Mouse (Mus musculus): Measurements from ENCODE around the gene Eml4. TPM values are rescaled to one million over a fixed set of nuclear protein-coding genes. Genes with fewer than 3 reads are reported as not detected.

The Eml4 gene
- polyA plus RNA-seq, 1 experiment, result 114 TPM

- H3K4me1 ChIP-seq (ENCODE audit: control insufficient read depth, insufficient read depth, low read length), result no peaks in the 10 kb centered on the region
- no peak overlapping the region for H3K9ac ChIP-seq (ENCODE audit: low read depth, poor library complexity, severe bottlenecking)
- H3K4me3 ChIP-seq (ENCODE audit: low read depth, low read length), result no peak overlapping the region
- no peak for TF ChIP-seq POLR2A (IDR thresholded peaks at IDR 0.05; ENCODE audit: insufficient read depth, low read length)
- no peaks in the 10 kb centered on the region; the same call in 1 of the 2 replicates for H3K27me3 ChIP-seq (ENCODE audit: control insufficient read depth, insufficient read depth, low read length, poor library complexity, severe bottlenecking)
- H3K9me3 ChIP-seq (replicated peaks; ENCODE audit: control insufficient read depth, insufficient read depth, low read length, poor library complexity, severe bottlenecking), result no peaks in the 10 kb centered on the region
- H3K36me3 ChIP-seq (ENCODE audit: control insufficient read depth, insufficient read depth, low read length, poor library complexity, severe bottlenecking), result no peaks in the 10 kb centered on the region
- H3K27ac ChIP-seq (ENCODE audit: insufficient read depth, low read length), result no peak overlapping the region
These were observed 11.2 kb upstream of the Eml4 start for GRCm38 (mm10) chr17:83339368-83340085.

GRCm38 (mm10) chr17:83340895-83341524 is 9.7 kb upstream of the Eml4 start:
- TF ChIP-seq CTCF (IDR thresholded peaks at IDR 0.05; ENCODE audit: low read depth, low read length) (no peak), POLR2A (IDR thresholded peaks at IDR 0.05; ENCODE audit: insufficient read depth, low read length) (no peak), EP300 (IDR thresholded peaks at IDR 0.05; ENCODE audit: insufficient read depth, low read depth, low read length) (no peak)
- H3K4me3 ChIP-seq (ENCODE audit: low read depth, low read length), result 0 out of 2 replicates have a peak overlapping the region, but pooled peaks have one; percentile 10
- no peak overlapping the region for H3K27ac ChIP-seq (ENCODE audit: insufficient read depth, low read length)
- no peaks in the 10 kb centered on the region for H3K9me3 ChIP-seq (replicated peaks; ENCODE audit: control insufficient read depth, insufficient read depth, low read length, poor library complexity, severe bottlenecking)
- H3K4me1 ChIP-seq (ENCODE audit: control insufficient read depth, insufficient read depth, low read length), result no peaks in the 10 kb centered on the region
- no peaks in the 10 kb centered on the region for H3K36me3 ChIP-seq (ENCODE audit: control insufficient read depth, insufficient read depth, low read length, poor library complexity, severe bottlenecking)
- no peaks in the 10 kb centered on the region for H3K27me3 ChIP-seq (ENCODE audit: control insufficient read depth, insufficient read depth, low read length, poor library complexity, severe bottlenecking)
- H3K9ac ChIP-seq (ENCODE audit: low read depth, poor library complexity, severe bottlenecking), result peak overlapping the region; percentile 3; the same call in 1 of the 2 replicates

- Histone ChIP-seq H3K4me3 (ENCODE audit: low read depth, low read length) (no peak overlapping the region), H3K4me1 (ENCODE audit: control insufficient read depth, insufficient read depth, low read length) (no peaks in the 10 kb centered on the region), H3K9me3 (replicated peaks; ENCODE audit: control insufficient read depth, insufficient read depth, low read length, poor library complexity, severe bottlenecking) (no peaks in the 10 kb centered on the region), H3K27me3 (ENCODE audit: control insufficient read depth, insufficient read depth, low read length, poor library complexity, severe bottlenecking) (no peaks in the 10 kb centered on the region), H3K27ac (ENCODE audit: insufficient read depth, low read length) (no peak overlapping the region), H3K9ac (ENCODE audit: low read depth, poor library complexity, severe bottlenecking) (no peak overlapping the region), H3K36me3 (ENCODE audit: control insufficient read depth, insufficient read depth, low read length, poor library complexity, severe bottlenecking) (no peaks in the 10 kb centered on the region)
- TF ChIP-seq POLR2A (IDR thresholded peaks at IDR 0.05; ENCODE audit: insufficient read depth, low read length) (no peak), CTCF (IDR thresholded peaks at IDR 0.05; ENCODE audit: low read depth, low read length) (no peak), EP300 (IDR thresholded peaks at IDR 0.05; ENCODE audit: insufficient read depth, low read depth, low read length) (no peak)
These were observed 6.5 kb upstream of the Eml4 start for GRCm38 (mm10) chr17:83344226-83344625.

GRCm38 (mm10) chr17:83348056-83348822 is 2.5 kb upstream of the Eml4 start:
- H3K9ac ChIP-seq (ENCODE audit: low read depth, poor library complexity, severe bottlenecking), result no peak overlapping the region
- H3K4me3 ChIP-seq (ENCODE audit: low read depth, low read length), result no peak overlapping the region
- no peaks in the 10 kb centered on the region for H3K9me3 ChIP-seq (replicated peaks; ENCODE audit: control insufficient read depth, insufficient read depth, low read length, poor library complexity, severe bottlenecking)
- H3K36me3 ChIP-seq (ENCODE audit: control insufficient read depth, insufficient read depth, low read length, poor library complexity, severe bottlenecking), result no peaks in the 10 kb centered on the region
- H3K4me1 ChIP-seq (ENCODE audit: control insufficient read depth, insufficient read depth, low read length), result no peaks in the 10 kb centered on the region
- no peaks in the 10 kb centered on the region for H3K27me3 ChIP-seq (ENCODE audit: control insufficient read depth, insufficient read depth, low read length, poor library complexity, severe bottlenecking)
- H3K27ac ChIP-seq (ENCODE audit: insufficient read depth, low read length), result no peak overlapping the region
- TF ChIP-seq EP300 (IDR thresholded peaks at IDR 0.05; ENCODE audit: insufficient read depth, low read depth, low read length), result no peak
- no peak for TF ChIP-seq CTCF (IDR thresholded peaks at IDR 0.05; ENCODE audit: low read depth, low read length)
- no peak for TF ChIP-seq POLR2A (IDR thresholded peaks at IDR 0.05; ENCODE audit: insufficient read depth, low read length)

- no peak for TF ChIP-seq EP300 (IDR thresholded peaks at IDR 0.05; ENCODE audit: insufficient read depth, low read depth, low read length)
- no peak for TF ChIP-seq POLR2A (IDR thresholded peaks at IDR 0.05; ENCODE audit: insufficient read depth, low read length)
- no peak for TF ChIP-seq CTCF (IDR thresholded peaks at IDR 0.05; ENCODE audit: low read depth, low read length)
These were observed 394 bp downstream of the Eml4 start for GRCm38 (mm10) chr17:83351119-83351531.

More at GRCm38 (mm10) chr17:83351119-83351531, 394 bp downstream of the Eml4 start:
- peak overlapping the region; percentile 90 for H3K4me3 ChIP-seq (ENCODE audit: low read depth, low read length)
- no peaks in the 10 kb centered on the region for H3K4me1 ChIP-seq (ENCODE audit: control insufficient read depth, insufficient read depth, low read length)
- H3K36me3 ChIP-seq (ENCODE audit: control insufficient read depth, insufficient read depth, low read length, poor library complexity, severe bottlenecking), result no peaks in the 10 kb centered on the region
- H3K27me3 ChIP-seq (ENCODE audit: control insufficient read depth, insufficient read depth, low read length, poor library complexity, severe bottlenecking), result no peaks in the 10 kb centered on the region
- H3K9ac ChIP-seq (ENCODE audit: low read depth, poor library complexity, severe bottlenecking), result peak overlapping the region; percentile 95
- no peaks in the 10 kb centered on the region for H3K9me3 ChIP-seq (replicated peaks; ENCODE audit: control insufficient read depth, insufficient read depth, low read length, poor library complexity, severe bottlenecking)
- no peak overlapping the region for H3K27ac ChIP-seq (ENCODE audit: insufficient read depth, low read length)
